8 mouse cellular contexts compared by ENCODE assay signal in genomic region chr2:156313153-156313552, GRCm38 (mm10). TPM values are rescaled to one million over a fixed set of nuclear protein-coding genes. Genes with fewer than 3 reads are reported as not detected.
DNase-seq lines count a peak whose midpoint lies in the region; ATAC-seq and TF ChIP-seq lines count a peak whose summit lies in the region.

No protein-coding gene starts in this region.

- ATAC-seq in heart, embryonic 11.5 days (replicated peaks; ENCODE audit: insufficient number of reproducible peaks, low FRiP score, low TSS enrichment), result no peak
- no peak for ATAC-seq in forebrain, embryonic 12.5 days (ENCODE audit: low FRiP score)
- ATAC-seq in liver, embryonic 14.5 days (ENCODE audit: insufficient read depth), result no peak

- H3K27me3 ChIP-seq in heart, embryonic 11.5 days (ENCODE audit: control insufficient read depth, insufficient read depth, low read length), result no peaks in the 10 kb centered on the region
- H3K27me3 ChIP-seq in CH12.LX (replicated peaks), result no peaks in the 10 kb centered on the region
- H3K27me3 ChIP-seq in forebrain, embryonic 12.5 days, result no peaks in the 10 kb centered on the region
- H3K27me3 ChIP-seq in liver, embryonic 14.5 days (ENCODE audit: control insufficient read depth, insufficient read depth, low read length), result no peaks in the 10 kb centered on the region

- in situ Hi-C loops in CH12.LX (cut with MboI; ENCODE audit: low pct_ligation_motif_present, low pct_unique_long_range_greater_than_20kb, low sequenced_read_pairs), result no loop called here

- no peaks in the 10 kb centered on the region; the same call in 1 of the 2 replicates for H3K4me1 ChIP-seq in heart, embryonic 11.5 days (ENCODE audit: control insufficient read depth, insufficient read depth, low read length)
- peaks cover 5 to 35% of the 10 kb centered on the region in 2 experiments; a peak in 3 of 4 replicates for H3K4me1 ChIP-seq in CH12.LX (ENCODE audit: control insufficient read depth in 1 of 2, insufficient read depth in 2 of 2)
- H3K4me1 ChIP-seq in forebrain, embryonic 12.5 days, result peaks cover 14% of the 10 kb centered on the region
- H3K4me1 ChIP-seq in liver, embryonic 14.5 days (replicated peaks; ENCODE audit: control insufficient read depth in 2 of 2, insufficient read depth in 2 of 2, low read length in 1 of 2), result peaks cover 5 to 7% of the 10 kb centered on the region in 2 experiments

- WGBS in heart, embryonic 11.5 days (ENCODE audit: insufficient replicate concordance), result 57% methylated on average over 3 of the region's 3 CpGs
- WGBS in forebrain, embryonic 12.5 days, result 50% methylated on average over 3 of the region's 3 CpGs
- WGBS in liver, embryonic 14.5 days (ENCODE audit: insufficient replicate concordance), result 48% methylated on average over 3 of the region's 3 CpGs

- TF ChIP-seq POLR2A in CH12.LX (IDR thresholded peaks at IDR 0.05; ENCODE audit: low read depth, low read length), result no peak

- no peak for TF ChIP-seq EP300 in CH12.LX (IDR thresholded peaks at IDR 0.05; ENCODE audit: low read length)
- TF ChIP-seq EP300 in liver, embryonic 14.5 days (IDR thresholded peaks at IDR 0.05; ENCODE audit: low read depth), result no peak

- TF ChIP-seq CTCF in CH12.LX (conservative IDR thresholded peaks at IDR 0.05 in 1 of 2, IDR thresholded peaks at IDR 0.05 in 1 of 2; ENCODE audit: low read depth in 2 of 2, low read length in 2 of 2), result peak in 1 of 2 experiments; percentile 60; a peak in 2 of 4 replicates
- 0 out of 2 replicates have a peak, but pooled peaks have one; percentile 31 for TF ChIP-seq CTCF in liver, embryonic 14.5 days (IDR thresholded peaks at IDR 0.05; ENCODE audit: low read depth)

- H3K27ac ChIP-seq in heart, embryonic 11.5 days (ENCODE audit: low read depth, low read length), result no peak overlapping the region
- H3K27ac ChIP-seq in CH12.LX (ENCODE audit: insufficient read depth, low read depth), result peak overlapping the region; percentile 96; the same call in 1 of the 2 replicates
- peak overlapping the region; percentile 98; the same call in 1 of the 2 replicates for H3K27ac ChIP-seq in forebrain, embryonic 12.5 days
- H3K27ac ChIP-seq in liver, embryonic 14.5 days, result no peak overlapping the region

- intact Hi-C loops in heart, postnatal 36 days (cut with DNase I), result no loop called here

- peaks cover 3% of the 10 kb centered on the region for H3K79me2 ChIP-seq in CH12.LX (replicated peaks; ENCODE audit: control insufficient read depth, extremely low read depth, insufficient read depth, poor library complexity, severe bottlenecking)

- DNase-seq in heart, postnatal 36 days, result no peak
- DNase-seq in CH12.LX (ENCODE audit: extremely low read depth), result peak; percentile 56
- DNase-seq in liver, embryonic 14.5 days (ENCODE audit: low read depth in 3 of 3, low spot score in 3 of 3), result no peak
- no peak for DNase-seq in adrenal gland, postnatal 4 days (ENCODE audit: low spot score in 2 of 2)
- DNase-seq in adrenal gland, postnatal 25 days, result no peak
- DNase-seq in spleen, postnatal 4 days (ENCODE audit: low spot score in 2 of 2), result no peak

- H3K4me3 ChIP-seq in heart, embryonic 11.5 days (ENCODE audit: low read depth, low read length), result peak overlapping the region; percentile 93
- H3K4me3 ChIP-seq in CH12.LX (replicated peaks in 1 of 3; ENCODE audit: low read depth in 2 of 3, low read length in 2 of 3, poor library complexity in 1 of 3), result peak overlapping the region; percentile 74 to 86 (median 76)
- H3K4me3 ChIP-seq in forebrain, embryonic 12.5 days (replicated peaks), result peak overlapping the region; percentile 87
- peak overlapping the region; percentile 84 to 85 for H3K4me3 ChIP-seq in liver, embryonic 14.5 days (ENCODE audit: insufficient read depth in 1 of 2, low read depth in 2 of 2, low read length in 2 of 2)

- dilution Hi-C loops in CH12.LX (cut with MboI; ENCODE audit: extremely low pct_ligation_motif_present, extremely low pct_unique_long_range_greater_than_20kb, low sequenced_read_pairs), result no loop called here

- peak; percentile 32 for TF ChIP-seq RAD21 in CH12.LX (IDR thresholded peaks at IDR 0.05; ENCODE audit: low read depth, low read length)

- H3K9ac ChIP-seq in heart, embryonic 11.5 days (ENCODE audit: low read depth, low read length), result peak overlapping the region; percentile 97; the same call in 1 of the 2 replicates
- peak overlapping the region; percentile 78 for H3K9ac ChIP-seq in CH12.LX (ENCODE audit: insufficient read depth, low read depth)
- peak overlapping the region; percentile 87 for H3K9ac ChIP-seq in forebrain, embryonic 12.5 days
- H3K9ac ChIP-seq in liver, embryonic 14.5 days (replicated peaks), result peak overlapping the region; percentile 88

- no peaks in the 10 kb centered on the region for H3K9me3 ChIP-seq in heart, embryonic 11.5 days (replicated peaks; ENCODE audit: control insufficient read depth, low read length)
- H3K9me3 ChIP-seq in CH12.LX (replicated peaks; ENCODE audit: low read length), result peaks cover 6% of the 10 kb centered on the region
- H3K9me3 ChIP-seq in forebrain, embryonic 12.5 days, result no peaks in the 10 kb centered on the region
- no peaks in the 10 kb centered on the region for H3K9me3 ChIP-seq in liver, embryonic 14.5 days (ENCODE audit: control insufficient read depth, low read length)

- peak overlapping the region; percentile 73 for H3K4me2 ChIP-seq in heart, embryonic 11.5 days
- peak overlapping the region; percentile 13 for H3K4me2 ChIP-seq in CH12.LX (ENCODE audit: insufficient read depth, low read depth, poor library complexity, severe bottlenecking)
- peak overlapping the region; percentile 89 for H3K4me2 ChIP-seq in forebrain, embryonic 12.5 days
- peak overlapping the region; percentile 66 for H3K4me2 ChIP-seq in liver, embryonic 14.5 days (ENCODE audit: low read depth)

- no peaks in the 10 kb centered on the region for H3K36me3 ChIP-seq in heart, embryonic 11.5 days (ENCODE audit: control insufficient read depth, insufficient read depth, low read length)
- H3K36me3 ChIP-seq in CH12.LX (replicated peaks in 1 of 2; ENCODE audit: control insufficient read depth in 1 of 2, insufficient read depth in 1 of 2, low read length in 1 of 2), result peaks cover 0 to 29% of the 10 kb centered on the region in 2 experiments
- 0 out of 2 replicates have a peak, but pooled peaks cover 10% of the 10 kb centered on the region for H3K36me3 ChIP-seq in forebrain, embryonic 12.5 days (replicated peaks)
- no peaks in the 10 kb centered on the region for H3K36me3 ChIP-seq in liver, embryonic 14.5 days (replicated peaks; ENCODE audit: control insufficient read depth, insufficient read depth, low read depth)

TF ChIP-seq in CH12.LX, 34 proteins besides CTCF, POLR2A, EP300 and RAD21:
- TF ChIP-seq CHD1 (IDR thresholded peaks at IDR 0.05; ENCODE audit: low read depth, low read length) (0 out of 2 replicates have a peak, but pooled peaks have one; percentile 51), MYC (IDR thresholded peaks at IDR 0.05; ENCODE audit: low read depth, low read length) (peak; percentile 85), SMC3 (IDR thresholded peaks at IDR 0.05; ENCODE audit: low read depth, low read length) (0 out of 2 replicates have a peak, but pooled peaks have one; percentile 8), ZNF384 (IDR thresholded peaks at IDR 0.05; ENCODE audit: low read depth, low read length) (peak; percentile 48; the same call in 1 of the 2 replicates), JUND (conservative IDR thresholded peaks at IDR 0.05; ENCODE audit: low read depth, low read length) (no peak), E2F4 (IDR thresholded peaks at IDR 0.05; ENCODE audit: insufficient replicate concordance, low read depth, low read length) (no peak)

RNA-seq across cellular contexts. Expression of gene Scand1, which starts 0.6 kb away (rescaled TPM):
- 50.6 and 59.0 TPM in 2 replicates for polyA plus RNA-seq in heart, embryonic 11.5 days (2014; fragmentation: Nextera tagmentation; extraction: Ambion mirVana)
- 10 to 100 TPM; 83.0 to 88.0 TPM for total RNA-seq in heart, postnatal 36 days (2021)
- total RNA-seq in CH12.LX (2012; rRNA removed) (64.0 and 72.6 TPM in 2 replicates), CH12.LX (2014; rRNA removed) (78.5 and 86.6 TPM in 2 replicates)
- 48.5 and 48.7 TPM in 2 replicates for polyA plus RNA-seq in CH12.LX (2012; ENCODE audit: insufficient read length, low read depth)
- polyA plus RNA-seq in forebrain, embryonic 12.5 days (2016; fragmentation: Nextera tagmentation; extraction: Ambion mirVana), result 101 and 104 TPM in 2 replicates
- 36.1 and 46.7 TPM in 2 replicates for polyA plus RNA-seq in liver, embryonic 14.5 days (2012; rRNA removed)
- polyA plus RNA-seq in liver, embryonic 14.5 days (2014; fragmentation: Nextera tagmentation; extraction: Ambion mirVana), result 28.1 and 32.9 TPM in 2 replicates
- 100 to 1,000 TPM; 107 to 119 TPM for total RNA-seq in adrenal gland, postnatal 4 days (2021)
- total RNA-seq in adrenal gland, postnatal 25 days (2021), result 102 and 123 TPM in 2 replicates

RNA-seq across cellular contexts. Expression of gene Cnbd2, which starts 1.1 kb away (rescaled TPM):
- 2.2 and 2.3 TPM in 2 replicates for polyA plus RNA-seq in heart, embryonic 11.5 days (2014; fragmentation: Nextera tagmentation; extraction: Ambion mirVana)
- 1 to 10 TPM in 1 of 2 experiments, under 1 TPM in 1; 0.98 to 1.1 TPM for total RNA-seq in heart, postnatal 36 days (2021)
- total RNA-seq in CH12.LX (2012; rRNA removed) (2.1 and 3.0 TPM in 2 replicates), CH12.LX (2014; rRNA removed) (0.99 and 1.0 TPM in 2 replicates)
- polyA plus RNA-seq in CH12.LX (2012; ENCODE audit: insufficient read length, low read depth), result 2.7 and 3.6 TPM in 2 replicates
- polyA plus RNA-seq in forebrain, embryonic 12.5 days (2016; fragmentation: Nextera tagmentation; extraction: Ambion mirVana), result 5.0 and 5.2 TPM in 2 replicates
- 0.28 and 0.51 TPM in 2 replicates for polyA plus RNA-seq in liver, embryonic 14.5 days (2012; rRNA removed)
- polyA plus RNA-seq in liver, embryonic 14.5 days (2014; fragmentation: Nextera tagmentation; extraction: Ambion mirVana), result 1.5 and 1.9 TPM in 2 replicates
- total RNA-seq in adrenal gland, postnatal 4 days (2021), result 1 to 10 TPM; 1.6 to 2.4 TPM
- 2.5 and 3.6 TPM in 2 replicates for total RNA-seq in adrenal gland, postnatal 25 days (2021)

Comparison
In these comparisons a context has a peak if more than half of its experiments do, and no peak if none do; other contexts are left out.
1. H3K27ac ChIP-seq: peak in CH12.LX (single experiment) and forebrain, embryonic 12.5 days (single experiment); none in heart, embryonic 11.5 days (single experiment) and liver, embryonic 14.5 days (single experiment).
2. H3K4me2 ChIP-seq: peak in every context shown above with its lines; median percentile 89 in forebrain, embryonic 12.5 days; 73 in heart, embryonic 11.5 days; 66 in liver, embryonic 14.5 days; 13 in CH12.LX.
3. Peak in every context shown above with its lines, with median percentiles within 50 percentile points of each other: H3K4me3 ChIP-seq and H3K9ac ChIP-seq.